Mouse (Mus musculus) heart, adult 8-10 months (tissue): ENCODE results near the gene Spata7. TPM values are rescaled to one million over a fixed set of nuclear protein-coding genes. Genes with fewer than 3 reads are reported as not detected.
"Not testable (repeated sequence)": the region's sequence is repeated elsewhere in the genome, so short reads cannot be mapped to it uniquely, and the experiment has no call there.

Experiments used
- DNase-seq: peaks from one replicate; pipeline ENCODE4 v3.0.0; 2022; ENCODE audit warnings: low spot score
- total RNA-seq, 4 experiments: library from RNA; stranded (reverse); gene quantifications; 2 replicates each; pipeline ENCODE4 v1.2.4; 2022

Spata7 gene
- total RNA-seq, result 1 to 10 TPM; 3.8 to 7.2 (median 5.0) TPM

DNA sequence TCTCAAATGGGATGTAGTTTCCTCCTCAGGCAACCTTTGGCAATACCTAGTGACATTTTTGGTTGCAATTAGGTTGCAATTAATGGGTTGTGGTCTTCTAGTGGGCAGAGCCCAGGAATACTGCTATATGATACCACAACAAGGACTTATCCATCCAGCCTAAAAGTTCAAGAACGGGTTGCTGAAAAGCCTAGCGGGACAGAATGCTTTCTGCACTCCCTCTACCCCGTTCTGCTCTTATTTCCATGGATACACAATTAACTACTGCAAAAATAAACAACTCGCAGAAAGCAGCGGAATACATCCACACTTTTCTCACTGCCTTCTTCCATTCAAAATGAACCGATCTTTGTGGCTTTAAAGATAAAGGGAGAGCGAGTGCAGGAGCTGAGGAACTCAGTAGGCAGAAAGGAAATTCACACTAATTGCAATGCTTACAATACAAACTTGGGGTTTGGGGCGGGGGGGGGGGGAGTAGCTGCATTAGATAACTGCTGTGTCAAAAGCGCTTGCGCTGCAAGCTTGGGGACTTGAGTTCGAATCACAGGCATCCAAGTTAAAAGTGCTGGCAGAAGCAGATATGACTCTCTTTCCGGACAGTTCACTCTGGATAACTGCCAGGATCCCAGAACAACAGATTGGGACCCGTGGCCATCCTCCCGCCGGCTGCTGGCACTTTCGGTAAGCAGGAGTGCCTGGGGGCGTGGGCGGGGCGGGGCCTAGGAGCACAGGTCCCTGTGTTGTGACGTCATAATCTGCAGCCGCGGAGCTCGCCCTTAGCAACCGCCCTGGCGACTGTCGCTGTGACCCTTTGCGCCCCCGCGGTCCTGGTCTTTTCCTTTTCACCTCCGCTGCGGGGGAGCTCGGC lies at the start of gene Spata7:
Spata7 (plus strand) TSS at position 766 of the 868 bp plus-strand sequence.
- peak; percentile 74 for DNase-seq

DNA sequence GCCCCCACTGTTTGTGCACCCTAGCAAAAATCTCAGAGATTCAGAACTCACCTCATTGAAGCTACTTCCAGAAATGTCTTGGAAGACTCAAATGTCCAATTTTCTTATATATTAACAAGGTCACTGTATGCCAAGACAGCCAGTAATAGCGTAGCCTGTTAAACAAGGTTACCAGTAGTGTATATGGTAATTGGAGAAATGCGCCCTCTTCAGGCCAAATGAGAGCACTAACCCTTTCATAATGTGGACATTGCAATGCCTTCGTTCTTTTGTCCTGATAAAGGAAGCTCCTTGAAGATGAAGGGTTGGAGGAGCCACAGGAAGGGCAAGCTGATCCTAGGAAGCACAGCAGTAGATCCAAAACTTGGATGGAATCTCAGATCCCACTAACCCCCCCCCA lies 42.7 kb upstream of the Spata7 start:
- no peak for DNase-seq

DNA sequence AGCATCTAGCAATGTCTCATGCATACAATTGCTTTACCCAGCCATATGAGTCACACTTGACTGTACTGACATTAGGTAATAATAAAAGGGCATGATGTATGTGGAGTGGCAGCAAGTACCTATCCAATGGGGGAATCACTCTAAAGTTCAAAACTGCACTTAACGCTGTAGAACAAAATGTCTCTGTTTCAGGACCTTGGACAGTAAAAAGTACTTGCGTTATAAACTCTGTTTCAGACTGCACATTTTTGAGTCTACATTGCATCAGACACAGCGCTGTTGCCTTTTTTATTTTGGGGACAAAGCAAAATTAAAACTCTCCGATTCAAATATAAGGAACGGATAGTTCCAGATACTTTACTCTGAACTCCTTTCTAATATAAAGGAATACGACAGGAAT lies 39.4 kb upstream of the Spata7 start:
- DNase-seq, result no peak

DNA sequence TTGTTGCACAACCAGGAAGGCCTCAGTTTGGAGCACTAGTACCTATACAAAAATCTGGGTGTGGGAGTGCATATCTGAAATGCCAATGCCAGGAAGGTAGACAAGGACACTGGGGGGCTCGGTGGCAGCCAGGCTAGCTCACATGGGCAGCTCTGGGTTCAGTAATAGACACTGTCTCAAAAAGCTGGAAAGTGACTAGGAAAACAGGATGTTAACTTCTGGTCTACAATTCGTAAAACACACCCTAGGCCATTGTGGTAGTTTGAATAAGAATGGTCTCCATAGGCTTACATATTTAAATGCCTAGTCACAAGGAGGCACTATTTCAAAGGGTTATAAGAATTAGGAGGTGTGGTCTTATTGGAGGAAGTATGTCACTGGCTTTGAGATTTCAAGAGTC lies 36.9 kb upstream of the Spata7 start:
- DNase-seq, result no peak

GRCm38 (mm10) chr12:98600861-98601260 lies 27.1 kb upstream of the Spata7 start:
- no peak for DNase-seq

DNA sequence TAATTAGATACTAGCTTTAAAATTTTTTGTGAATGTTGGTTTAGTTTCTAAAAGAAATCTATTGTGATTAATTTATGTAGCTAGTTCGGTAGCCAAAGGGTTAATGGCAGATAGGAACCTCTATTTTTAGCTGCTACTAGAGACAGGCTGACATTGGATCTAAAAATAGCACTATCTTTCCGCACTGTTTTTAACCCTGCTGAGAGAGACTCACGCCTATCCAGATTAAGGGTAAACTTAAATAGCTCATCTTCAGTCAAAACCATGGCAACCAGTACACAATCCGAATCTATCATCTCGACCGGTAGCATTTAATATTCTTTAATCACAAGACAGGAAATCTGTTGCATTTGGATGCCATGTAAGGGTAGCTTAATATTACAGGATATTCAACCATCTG lies 25.8 kb upstream of the Spata7 start:
- peak; percentile 13 for DNase-seq

DNA sequence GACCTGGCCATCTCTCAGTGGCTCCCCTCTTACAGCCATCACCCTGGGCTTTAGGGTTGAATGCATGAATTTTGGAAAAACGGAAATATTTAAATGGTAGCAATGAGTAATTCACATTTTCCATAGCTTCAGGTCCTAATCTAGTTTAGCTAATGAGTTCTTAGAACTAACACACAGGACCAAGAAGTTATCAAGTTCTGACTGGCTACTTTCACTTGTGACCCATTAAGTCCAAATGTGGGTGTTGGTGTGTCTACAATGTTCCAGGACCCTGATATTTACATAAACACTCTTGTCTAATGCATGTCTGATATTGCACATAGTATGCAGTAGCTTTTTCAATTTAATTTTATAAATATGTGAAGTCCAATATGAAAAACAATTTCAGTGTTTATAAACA lies 22.7 kb upstream of the Spata7 start:
- no peak for DNase-seq

GRCm38 (mm10) chr12:98606595-98607290 lies 21.2 kb upstream of the Spata7 start:
- no peak for DNase-seq

- no peak for DNase-seq
Measured at GRCm38 (mm10) chr12:98610341-98610740, 17.6 kb upstream of the Spata7 start.

DNA sequence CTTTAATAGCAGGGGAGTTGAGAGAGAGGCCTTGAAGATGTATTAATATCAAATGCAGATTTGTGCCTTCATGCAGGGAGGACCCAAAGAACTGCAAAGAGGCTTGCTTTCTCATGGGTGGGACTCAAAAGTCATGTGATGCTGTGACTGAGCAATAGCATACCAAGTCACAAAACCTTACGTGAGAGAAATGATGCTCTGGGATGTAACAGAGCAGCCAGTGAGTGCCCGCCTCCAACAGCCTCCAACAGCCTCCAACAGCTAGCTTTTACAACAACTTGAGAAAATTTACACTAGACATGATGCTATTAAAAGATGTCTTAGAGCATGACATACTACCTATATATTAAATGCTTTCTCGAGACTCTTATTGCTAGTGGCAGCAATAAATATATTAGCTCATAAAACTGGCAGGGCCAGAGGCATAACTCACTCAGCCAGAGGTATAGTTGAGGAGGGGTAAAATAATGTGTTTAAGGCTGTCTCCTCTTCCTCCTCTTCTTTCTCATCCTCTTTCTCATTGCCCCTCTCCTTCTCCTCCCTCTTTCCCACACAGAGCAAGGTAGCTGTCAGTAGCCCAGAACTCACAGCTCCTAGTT lies 12.9 kb upstream of the Spata7 start:
- DNase-seq, result no peak

GRCm38 (mm10) chr12:98615746-98616145 lies 12.2 kb upstream of the Spata7 start:
- DNase-seq, result no peak

- no peak for DNase-seq
Measured at GRCm38 (mm10) chr12:98619496-98619895, 8.5 kb upstream of the Spata7 start.

- DNase-seq, result not testable (repeated sequence)
Measured at GRCm38 (mm10) chr12:98620922-98621321, 7.0 kb upstream of the Spata7 start.

- not testable (repeated sequence) for DNase-seq
Measured at GRCm38 (mm10) chr12:98623266-98623665, 4.7 kb upstream of the Spata7 start.

- DNase-seq, result no peak
Measured at GRCm38 (mm10) chr12:98628260-98628970, 458 bp downstream of the Spata7 start.

GRCm38 (mm10) chr12:98644852-98645251 lies 16.9 kb downstream of the Spata7 start:
- DNase-seq, result no peak

DNA sequence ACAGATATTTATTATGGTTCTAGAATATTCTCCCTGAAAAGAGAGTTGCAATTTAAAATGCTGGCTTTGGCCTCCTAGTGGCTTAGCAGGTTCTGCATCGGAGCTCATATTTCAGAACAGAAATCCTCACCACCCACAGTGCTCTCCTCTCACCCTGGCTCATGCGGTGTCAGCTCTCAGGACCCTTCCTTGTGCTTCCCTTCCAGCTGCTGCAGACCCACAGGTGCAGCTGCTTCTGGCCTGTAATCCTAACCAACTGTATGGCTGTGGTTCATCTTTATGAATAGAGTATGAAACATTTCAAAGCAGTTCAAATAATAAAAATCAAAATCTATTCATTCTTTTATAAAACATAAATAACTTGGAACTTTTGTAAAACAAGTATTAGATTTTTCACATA lies 28.9 kb downstream of the Spata7 start:
- DNase-seq, result no peak

DNA sequence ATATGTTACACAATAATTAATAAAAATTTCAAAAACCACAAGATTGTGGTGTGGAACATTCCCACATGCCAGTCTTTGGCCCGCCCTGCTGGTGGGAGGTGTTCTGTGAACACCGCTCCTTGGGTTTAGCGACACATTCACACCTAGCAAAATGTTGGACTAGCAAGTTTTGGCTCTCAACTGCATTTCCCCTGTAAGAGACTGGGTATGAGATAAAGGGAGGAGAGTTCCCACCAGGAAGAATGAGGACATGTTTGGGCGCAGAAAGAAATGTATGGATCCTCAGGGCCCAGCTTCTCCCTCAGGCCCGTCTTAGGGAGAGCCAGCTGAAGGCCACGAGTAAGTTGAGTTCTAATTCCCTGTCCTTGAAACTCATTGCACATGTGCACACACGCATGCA lies 34.7 kb downstream of the Spata7 start:
- DNase-seq, result no peak

- peak; percentile 63 for DNase-seq
Measured at GRCm38 (mm10) chr12:98668132-98668814, 40.3 kb downstream of the Spata7 start.

- DNase-seq, result no peak
Measured at GRCm38 (mm10) chr12:98669086-98669485, 41.1 kb downstream of the Spata7 start.

DNA sequence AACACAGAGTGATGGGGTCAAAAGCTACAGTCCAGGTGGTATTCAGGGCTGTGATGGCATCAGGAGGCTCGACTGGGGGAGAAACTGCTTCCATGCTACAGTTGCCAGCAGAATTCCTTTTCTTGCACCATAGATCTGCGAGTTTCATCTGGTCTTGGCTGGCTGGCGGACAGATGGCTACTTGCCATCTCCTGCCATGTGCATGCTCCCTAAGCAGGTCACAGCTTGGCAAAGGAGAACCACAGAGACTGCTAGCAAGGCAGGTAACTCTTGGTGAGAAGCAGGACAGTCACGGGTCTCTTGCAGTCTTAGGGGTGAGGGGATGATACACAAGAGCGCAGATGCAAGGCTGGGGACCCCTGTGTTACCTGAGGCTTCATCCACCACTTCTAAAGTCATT lies 41.9 kb downstream of the Spata7 start:
- no peak for DNase-seq
